Mouse (Mus musculus) lung, postnatal 4 days (tissue): ENCODE data around the gene Fbxl3.

Experiments used
- DNase-seq, 2 experiments: peaks; one replicate each; pipeline ENCODE4 v3.0.0; 2021

The Fbxl3 gene

GRCm38 (mm10) chr14:103033271-103033823, 66.0 kb downstream of the Fbxl3 start:
- peak; percentile 43 to 55 for DNase-seq
